Mouse (Mus musculus): Measurements from ENCODE around the gene 2010300C02Rik. TPM values are rescaled to one million over a fixed set of nuclear protein-coding genes. Genes with fewer than 3 reads are reported as not detected.

2010300C02Rik gene
- polyA plus RNA-seq, 1 experiment: 10.7 TPM

- Histone ChIP-seq H3K4me3 (replicated peaks) (peak overlapping the region; percentile 16), H3K36me3 (replicated peaks; ENCODE audit: low read length) (peaks cover 2% of the 10 kb centered on the region), H3K9me3 (peaks cover 23% of the 10 kb centered on the region), H3K4me1 (peaks cover 30% of the 10 kb centered on the region), H3K27me3 (replicated peaks) (peaks cover 7% of the 10 kb centered on the region)
- TF ChIP-seq FLI1 (IDR thresholded peaks at IDR 0.05; ENCODE audit: low read length): no peak
Observed at GRCm38 (mm10) chr1:37644501-37644900, 75.4 kb downstream of the 2010300C02Rik start.

- peaks cover 7% of the 10 kb centered on the region for H3K27me3 ChIP-seq (replicated peaks)
- TF ChIP-seq FLI1 (IDR thresholded peaks at IDR 0.05; ENCODE audit: low read length) (no peak), GATA1 (IDR thresholded peaks at IDR 0.05; ENCODE audit: borderline replicate concordance, low read length) (no peak)
- peaks cover 2% of the 10 kb centered on the region for H3K36me3 ChIP-seq (replicated peaks; ENCODE audit: low read length)
- H3K4me1 ChIP-seq: peaks cover 36% of the 10 kb centered on the region
- H3K4me3 ChIP-seq (replicated peaks): peak overlapping the region; percentile 64
- peaks cover 23% of the 10 kb centered on the region for H3K9me3 ChIP-seq
Observed at GRCm38 (mm10) chr1:37643794-37644365, 76.0 kb downstream of the 2010300C02Rik start.

- Histone ChIP-seq H3K36me3 (replicated peaks; ENCODE audit: low read length) (peaks cover 2% of the 10 kb centered on the region), H3K9me3 (peaks cover 14% of the 10 kb centered on the region), H3K4me1 (peaks cover 30% of the 10 kb centered on the region), H3K4me3 (replicated peaks) (no peak overlapping the region), H3K27me3 (replicated peaks) (no peaks in the 10 kb centered on the region)
- no peak for TF ChIP-seq GATA1 (IDR thresholded peaks at IDR 0.05; ENCODE audit: borderline replicate concordance, low read length)
- TF ChIP-seq FLI1 (IDR thresholded peaks at IDR 0.05; ENCODE audit: low read length): no peak
Observed at GRCm38 (mm10) chr1:37641361-37641760, 78.5 kb downstream of the 2010300C02Rik start.

- TF ChIP-seq FLI1 (IDR thresholded peaks at IDR 0.05; ENCODE audit: low read length) (no peak), GATA1 (IDR thresholded peaks at IDR 0.05; ENCODE audit: borderline replicate concordance, low read length) (no peak)
- peaks cover 2% of the 10 kb centered on the region for H3K36me3 ChIP-seq (replicated peaks; ENCODE audit: low read length)
- H3K27me3 ChIP-seq (replicated peaks): no peaks in the 10 kb centered on the region
- peaks cover 28% of the 10 kb centered on the region for H3K4me1 ChIP-seq
- H3K4me3 ChIP-seq (replicated peaks): peak overlapping the region; percentile 76
- 0 out of 2 replicates have a peak, but pooled peaks cover 5% of the 10 kb centered on the region for H3K9me3 ChIP-seq
Observed at GRCm38 (mm10) chr1:37639101-37639500, 80.8 kb downstream of the 2010300C02Rik start.

GRCm38 (mm10) chr1:37638560-37638959, 81.3 kb downstream of the 2010300C02Rik start:
- peaks cover 2% of the 10 kb centered on the region for H3K36me3 ChIP-seq (replicated peaks; ENCODE audit: low read length)
- TF ChIP-seq GATA1 (IDR thresholded peaks at IDR 0.05; ENCODE audit: borderline replicate concordance, low read length) (no peak), FLI1 (IDR thresholded peaks at IDR 0.05; ENCODE audit: low read length) (no peak)
- no peak overlapping the region for H3K4me3 ChIP-seq (replicated peaks)
- H3K9me3 ChIP-seq: 0 out of 2 replicates have a peak, but pooled peaks cover 5% of the 10 kb centered on the region
- H3K4me1 ChIP-seq: peaks cover 26% of the 10 kb centered on the region
- H3K27me3 ChIP-seq (replicated peaks): no peaks in the 10 kb centered on the region

GRCm38 (mm10) chr1:37637571-37637970, 82.3 kb downstream of the 2010300C02Rik start:
- TF ChIP-seq GATA1 (IDR thresholded peaks at IDR 0.05; ENCODE audit: borderline replicate concordance, low read length): no peak
- Histone ChIP-seq H3K4me1 (peaks cover 29% of the 10 kb centered on the region), H3K9me3 (0 out of 2 replicates have a peak, but pooled peaks cover under 1% of the 10 kb centered on the region), H3K27me3 (replicated peaks) (peaks cover 4% of the 10 kb centered on the region), H3K4me3 (replicated peaks) (no peak overlapping the region), H3K36me3 (replicated peaks; ENCODE audit: low read length) (no peaks in the 10 kb centered on the region)

- Histone ChIP-seq H3K27me3 (replicated peaks) (peaks cover 7% of the 10 kb centered on the region), H3K36me3 (replicated peaks; ENCODE audit: low read length) (no peaks in the 10 kb centered on the region), H3K4me3 (replicated peaks) (no peak overlapping the region), H3K9me3 (no peaks in the 10 kb centered on the region), H3K4me1 (peaks cover 31% of the 10 kb centered on the region)
- no peak for TF ChIP-seq GATA1 (IDR thresholded peaks at IDR 0.05; ENCODE audit: borderline replicate concordance, low read length)
- no peak for TF ChIP-seq FLI1 (IDR thresholded peaks at IDR 0.05; ENCODE audit: low read length)
Observed at GRCm38 (mm10) chr1:37636824-37637223, 83.1 kb downstream of the 2010300C02Rik start.

- Histone ChIP-seq H3K4me3 (replicated peaks) (no peak overlapping the region), H3K9me3 (no peaks in the 10 kb centered on the region), H3K27me3 (replicated peaks) (peaks cover 8% of the 10 kb centered on the region), H3K36me3 (replicated peaks; ENCODE audit: low read length) (no peaks in the 10 kb centered on the region), H3K4me1 (peaks cover 31% of the 10 kb centered on the region)
- TF ChIP-seq FLI1 (IDR thresholded peaks at IDR 0.05; ENCODE audit: low read length) (no peak), GATA1 (IDR thresholded peaks at IDR 0.05; ENCODE audit: borderline replicate concordance, low read length) (no peak)
Observed at GRCm38 (mm10) chr1:37636169-37636568, 83.7 kb downstream of the 2010300C02Rik start.

- H3K36me3 ChIP-seq (replicated peaks; ENCODE audit: low read length): peaks cover 2% of the 10 kb centered on the region
- H3K9me3 ChIP-seq: no peaks in the 10 kb centered on the region
- H3K27me3 ChIP-seq (replicated peaks): peaks cover 11% of the 10 kb centered on the region
- TF ChIP-seq FLI1 (IDR thresholded peaks at IDR 0.05; ENCODE audit: low read length) (no peak), GATA1 (IDR thresholded peaks at IDR 0.05; ENCODE audit: borderline replicate concordance, low read length) (no peak)
- no peak overlapping the region for H3K4me3 ChIP-seq (replicated peaks)
- peaks cover 31% of the 10 kb centered on the region for H3K4me1 ChIP-seq
Observed at GRCm38 (mm10) chr1:37635716-37636115, 84.2 kb downstream of the 2010300C02Rik start.

- Histone ChIP-seq H3K27me3 (replicated peaks) (peaks cover 11% of the 10 kb centered on the region), H3K4me1 (peaks cover 31% of the 10 kb centered on the region), H3K9me3 (no peaks in the 10 kb centered on the region), H3K4me3 (replicated peaks) (no peak overlapping the region), H3K36me3 (replicated peaks; ENCODE audit: low read length) (peaks cover 2% of the 10 kb centered on the region)
- no peak for TF ChIP-seq GATA1 (IDR thresholded peaks at IDR 0.05; ENCODE audit: borderline replicate concordance, low read length)
- no peak for TF ChIP-seq FLI1 (IDR thresholded peaks at IDR 0.05; ENCODE audit: low read length)
Observed at GRCm38 (mm10) chr1:37634658-37635057, 85.2 kb downstream of the 2010300C02Rik start.
